Mouse (Mus musculus) retina, postnatal 7 days (tissue): ENCODE data around the gene Prlh.

Experiments used
- DNase-seq: peaks from one replicate; pipeline ENCODE4 v3.0.0-alpha.2; 2012; ENCODE audit warnings: low read depth, low spot score

Gene Prlh

DNA sequence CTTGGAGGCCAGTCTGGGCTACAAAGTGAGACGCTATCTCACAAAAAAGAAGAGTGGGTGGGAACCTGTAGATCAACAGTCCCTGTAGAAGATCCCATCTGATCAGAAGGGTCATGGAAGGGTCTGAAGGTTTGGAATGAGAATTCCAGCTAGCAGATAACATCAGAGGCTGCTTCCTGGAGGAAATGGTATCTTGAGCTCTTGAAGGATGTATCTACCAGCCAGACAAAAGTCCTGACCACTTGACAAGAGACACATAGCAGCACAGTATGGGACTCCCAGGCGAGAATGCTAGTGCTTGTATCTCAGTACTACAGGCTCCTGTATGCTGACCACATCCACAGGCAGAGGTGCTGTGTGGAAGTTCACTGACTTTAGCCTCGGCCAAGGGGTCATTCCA lies 48.2 kb downstream of the Prlh start:
- no peak for DNase-seq

DNA sequence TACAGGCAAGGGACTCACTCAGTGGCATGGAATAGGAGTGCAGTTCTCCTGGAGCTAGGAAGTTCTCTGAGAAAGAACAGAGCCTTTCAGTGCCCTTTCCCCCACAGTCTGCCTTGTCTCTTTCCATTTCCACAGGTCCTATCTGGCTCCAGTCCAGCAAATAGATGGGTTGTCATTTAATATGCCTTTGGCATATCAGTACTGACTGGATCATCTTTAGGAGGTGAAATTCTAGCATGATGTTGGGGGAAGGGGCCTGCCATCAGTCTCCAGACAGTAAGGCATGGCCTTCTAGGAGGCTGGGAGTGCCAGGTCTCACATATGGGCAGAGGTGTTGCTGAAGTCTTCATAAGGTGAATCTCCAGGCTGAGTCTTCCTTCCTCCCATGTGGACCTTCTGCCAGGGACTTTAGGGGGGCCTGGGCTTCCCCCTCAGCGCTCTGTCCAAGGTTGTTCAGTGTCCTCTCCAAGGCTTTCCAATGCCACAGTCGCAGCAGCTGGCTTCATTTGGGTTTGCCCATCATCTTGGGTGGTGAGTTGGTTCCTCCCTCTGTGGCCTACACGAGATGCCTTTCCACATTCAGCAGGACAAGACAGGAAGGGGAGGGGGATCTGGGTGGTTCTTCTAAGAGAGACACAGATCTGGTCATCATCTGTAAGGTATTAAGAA lies 49.1 kb downstream of the Prlh start:
- DNase-seq, result no peak

DNA sequence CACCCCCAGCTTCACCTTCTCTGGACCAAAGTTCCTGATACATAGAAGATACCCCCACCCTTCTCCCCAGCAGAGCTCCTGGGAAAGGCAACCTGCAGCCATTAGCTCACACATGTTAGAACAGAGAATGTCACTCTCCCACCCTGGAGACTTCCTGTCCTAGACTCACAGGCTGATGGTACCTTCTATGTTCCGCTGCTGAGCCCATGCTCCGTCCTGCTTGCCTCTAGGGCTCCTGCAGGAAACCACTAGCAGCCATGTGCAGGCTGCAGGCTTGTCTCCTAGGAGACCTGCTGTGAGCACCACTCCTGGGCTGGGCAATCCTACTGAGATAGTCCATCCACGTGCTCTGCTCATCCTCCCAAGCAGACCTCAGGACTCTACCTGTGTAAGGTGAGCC lies 49.7 kb downstream of the Prlh start:
- no peak for DNase-seq
